In the genomic region with DNA sequence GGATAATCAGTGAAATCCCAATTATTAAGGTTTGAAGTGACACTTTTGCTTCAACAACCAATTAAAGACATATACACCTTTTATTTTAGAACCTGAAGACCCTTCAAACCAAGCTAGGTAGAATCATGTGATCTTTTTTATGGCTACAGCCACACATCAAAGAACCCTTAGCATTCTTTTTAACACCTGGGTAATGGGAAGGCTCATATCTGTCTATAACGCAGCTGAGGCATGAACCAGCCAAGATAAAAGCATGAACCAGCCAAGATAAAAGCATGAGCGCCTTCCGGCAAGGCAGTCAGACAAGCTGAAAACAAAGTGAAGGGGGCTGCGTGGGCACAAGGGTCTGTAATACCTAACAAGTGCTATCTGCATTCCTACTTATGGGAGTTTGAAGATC, we compare ENCODE assay signal across 28 mouse cellular contexts. TPM values are rescaled to one million over a fixed set of nuclear protein-coding genes. Genes with fewer than 3 reads are reported as not detected.
A peak's percentile ranks its signal among the peaks of the same experiment; 100 is the strongest.
DNase-seq lines count a peak whose midpoint lies in the region; ATAC-seq and TF ChIP-seq lines count a peak whose summit lies in the region.
"Had no signal": no experiment of that assay in that cellular context is flagged by ENCODE, and none has a peak within 500 bp of the region (broad histone marks: within the 10 kb centered on the region; RNA-seq: fewer than 3 reads in every experiment).

No protein-coding gene starts in this region.

- WGBS in liver, embryonic 14.5 days (ENCODE audit: insufficient replicate concordance), result 52% methylated on average over 4 of the region's 4 CpGs
- 65% methylated on average over 4 of the region's 4 CpGs for WGBS in liver, postnatal 0 days (ENCODE audit: insufficient replicate concordance)
- WGBS in hindbrain, postnatal 0 days, result 93% methylated on average over 4 of the region's 4 CpGs

- intact Hi-C loops in left cerebral cortex, postnatal 36 days (cut with DNase I), result no loop called here

- DNase-seq in heart, adult 11 months, result peak; percentile 71
- DNase-seq in heart, adult 9 months (ENCODE audit: low spot score in 2 of 2), result no peak
- DNase-seq in liver, embryonic 14.5 days (ENCODE audit: low read depth in 3 of 3, low spot score in 3 of 3), result no peak
- DNase-seq in liver, postnatal 0 days, result no peak
- no peak for DNase-seq in hindbrain, postnatal 0 days (ENCODE audit: low spot score)
- no peak for DNase-seq in left cerebral cortex, postnatal 36 days (ENCODE audit: low spot score in 2 of 2)
- DNase-seq: adrenal gland, adult 8-10 months; adrenal gland, postnatal 25 days; cerebellum, adult 18-20 months; cerebellum, adult 9-10 months; cerebellum, postnatal 25 days; gastrocnemius, postnatal 10 days; heart, adult 18-20 months; heart, postnatal 14 days; heart, postnatal 4 days had no signal

- no peak overlapping the region for H3K9ac ChIP-seq in liver, embryonic 14.5 days (replicated peaks)
- H3K9ac ChIP-seq in liver, postnatal 0 days (replicated peaks), result no peak overlapping the region
- H3K9ac ChIP-seq in hindbrain, postnatal 0 days (replicated peaks; ENCODE audit: low read length), result no peak overlapping the region
- H3K9ac ChIP-seq: embryonic facial prominence, embryonic 12.5 days; embryonic facial prominence, embryonic 15.5 days; forebrain, embryonic 12.5 days; forebrain, embryonic 15.5 days; heart, embryonic 13.5 days; hindbrain, embryonic 14.5 days had no signal

- H3K9me3 ChIP-seq in liver, embryonic 14.5 days (ENCODE audit: control insufficient read depth, low read length), result no peaks in the 10 kb centered on the region
- no peaks in the 10 kb centered on the region for H3K9me3 ChIP-seq in liver, postnatal 0 days (ENCODE audit: low read length)
- no peaks in the 10 kb centered on the region for H3K9me3 ChIP-seq in hindbrain, postnatal 0 days (ENCODE audit: low read length)
- H3K9me3 ChIP-seq: embryonic facial prominence, embryonic 12.5 days; embryonic facial prominence, embryonic 15.5 days; forebrain, embryonic 12.5 days; forebrain, embryonic 15.5 days; heart, embryonic 10.5 days; heart, embryonic 13.5 days had no signal

- H3K4me3 ChIP-seq in liver, embryonic 14.5 days (ENCODE audit: insufficient read depth in 1 of 2, low read depth in 2 of 2, low read length in 2 of 2), result no peak overlapping the region
- H3K4me3 ChIP-seq in liver, postnatal 0 days (ENCODE audit: low read depth, low read length), result no peak overlapping the region
- no peak overlapping the region for H3K4me3 ChIP-seq in hindbrain, postnatal 0 days (ENCODE audit: low read length)
- H3K4me3 ChIP-seq: embryonic facial prominence, embryonic 12.5 days; embryonic facial prominence, embryonic 15.5 days; erythroblast, embryonic 14.5 days; forebrain, embryonic 12.5 days; forebrain, embryonic 15.5 days; heart, embryonic 10.5 days; heart, embryonic 13.5 days had no signal

- TF ChIP-seq CTCF in liver, embryonic 14.5 days (IDR thresholded peaks at IDR 0.05; ENCODE audit: low read depth), result no peak
- no peak for TF ChIP-seq CTCF in liver, postnatal 0 days (IDR thresholded peaks at IDR 0.05; ENCODE audit: low read depth)
- no peak for TF ChIP-seq CTCF in hindbrain, postnatal 0 days (IDR thresholded peaks at IDR 0.05; ENCODE audit: low read depth)

- H3K4me2 ChIP-seq in liver, embryonic 14.5 days (ENCODE audit: low read depth), result no peak overlapping the region; the same call in 1 of the 2 replicates
- H3K4me2 ChIP-seq in liver, postnatal 0 days (ENCODE audit: low read depth, low read length), result no peak overlapping the region
- no peak overlapping the region for H3K4me2 ChIP-seq in hindbrain, postnatal 0 days (ENCODE audit: low read depth, low read length)
- H3K4me2 ChIP-seq: embryonic facial prominence, embryonic 12.5 days; embryonic facial prominence, embryonic 15.5 days; forebrain, embryonic 12.5 days; forebrain, embryonic 15.5 days; heart, embryonic 13.5 days; hindbrain, embryonic 14.5 days had no signal

- ATAC-seq in erythroblast, adult 5-6 weeks (replicated peaks; ENCODE audit: low FRiP score, poor library complexity, severe bottlenecking), result 0 out of 2 replicates have a peak, but pooled peaks have one; percentile 21
- ATAC-seq in liver, embryonic 14.5 days (ENCODE audit: insufficient read depth), result peak; percentile 53
- 0 out of 2 replicates have a peak, but pooled peaks have one; percentile 33 for ATAC-seq in liver, postnatal 0 days
- ATAC-seq in hindbrain, postnatal 0 days, result no peak
- ATAC-seq in activated CD4-positive, CD25-positive, alpha-beta regulatory T cell, adult 4 months, result no peak
- ATAC-seq: forebrain, embryonic 15.5 days had no signal

- no peaks in the 10 kb centered on the region for H3K4me1 ChIP-seq in liver, embryonic 14.5 days (replicated peaks; ENCODE audit: control insufficient read depth in 2 of 2, insufficient read depth in 2 of 2, low read length in 1 of 2)
- H3K4me1 ChIP-seq in liver, postnatal 0 days (ENCODE audit: insufficient read depth), result 0 out of 2 replicates have a peak, but pooled peaks cover 2% of the 10 kb centered on the region
- no peaks in the 10 kb centered on the region for H3K4me1 ChIP-seq in hindbrain, postnatal 0 days (ENCODE audit: insufficient read depth, low read length)
- H3K4me1 ChIP-seq: embryonic facial prominence, embryonic 12.5 days; embryonic facial prominence, embryonic 15.5 days; forebrain, embryonic 12.5 days; forebrain, embryonic 15.5 days; heart, embryonic 10.5 days; heart, embryonic 13.5 days had no signal

- peaks cover 83% of the 10 kb centered on the region for H3K36me3 ChIP-seq in liver, embryonic 14.5 days (replicated peaks; ENCODE audit: control insufficient read depth, insufficient read depth, low read depth)
- H3K36me3 ChIP-seq in liver, postnatal 0 days (replicated peaks; ENCODE audit: insufficient read depth, low read length), result peaks cover 87% of the 10 kb centered on the region
- peaks cover 75% of the 10 kb centered on the region for H3K36me3 ChIP-seq in hindbrain, postnatal 0 days (ENCODE audit: insufficient read depth, low read length)

- TF ChIP-seq EP300 in liver, embryonic 14.5 days (IDR thresholded peaks at IDR 0.05; ENCODE audit: low read depth), result peak; percentile 59
- TF ChIP-seq EP300 in liver, postnatal 0 days (IDR thresholded peaks at IDR 0.05; ENCODE audit: low read depth), result no peak; the same call in 1 of the 2 replicates

- no peaks in the 10 kb centered on the region for H3K27me3 ChIP-seq in liver, embryonic 14.5 days (ENCODE audit: control insufficient read depth, insufficient read depth, low read length)
- no peaks in the 10 kb centered on the region for H3K27me3 ChIP-seq in liver, postnatal 0 days (ENCODE audit: insufficient read depth, low read length)
- H3K27me3 ChIP-seq in hindbrain, postnatal 0 days (ENCODE audit: insufficient read depth, low read length), result no peaks in the 10 kb centered on the region
- H3K27me3 ChIP-seq: embryonic facial prominence, embryonic 12.5 days; embryonic facial prominence, embryonic 15.5 days; forebrain, embryonic 12.5 days; forebrain, embryonic 15.5 days; heart, embryonic 13.5 days had no signal

- peak overlapping the region; percentile 33; the same call in 1 of the 2 replicates for H3K27ac ChIP-seq in liver, embryonic 14.5 days
- no peak overlapping the region for H3K27ac ChIP-seq in liver, postnatal 0 days (ENCODE audit: low read depth)
- no peak overlapping the region for H3K27ac ChIP-seq in hindbrain, postnatal 0 days
- H3K27ac ChIP-seq: embryonic facial prominence, embryonic 12.5 days; embryonic facial prominence, embryonic 15.5 days; forebrain, embryonic 12.5 days; forebrain, embryonic 15.5 days; heart, embryonic 10.5 days; heart, embryonic 13.5 days; hindbrain, embryonic 14.5 days had no signal

RNA-seq across cellular contexts. Expression of gene Dido1, which starts 25.8 kb away (rescaled TPM):
- 25.2 and 25.3 TPM in 2 replicates for total RNA-seq in erythroblast, adult 5-6 weeks (2015; ENCODE audit: low replicate concordance)
- total RNA-seq in erythroblast, adult 5-6 weeks (2017; ENCODE audit: low replicate concordance), result 45.2 and 57.2 TPM in 2 replicates
- polyA plus RNA-seq in liver, embryonic 14.5 days (2012; rRNA removed), result 9.1 and 12.2 TPM in 2 replicates
- polyA plus RNA-seq in liver, embryonic 14.5 days (2014; fragmentation: Nextera tagmentation; extraction: Ambion mirVana), result 10.4 and 12.2 TPM in 2 replicates
- 6.5 and 8.7 TPM in 2 replicates for polyA plus RNA-seq in liver, postnatal 0 days (2015; fragmentation: Nextera tagmentation; extraction: Ambion mirVana)
- total RNA-seq in hindbrain, postnatal 0 days (2014; rRNA removed), result 35.7 and 36.3 TPM in 2 replicates
- polyA plus RNA-seq in hindbrain, postnatal 0 days (2015; fragmentation: Nextera tagmentation; extraction: Ambion mirVana), result 21.7 and 22.8 TPM in 2 replicates
- polyA plus RNA-seq in activated CD4-positive, CD25-positive, alpha-beta regulatory T cell, adult 4 months (2017; shearing (Covaris generic)), result 10 to 100 TPM; 35.0 to 46.9 TPM
- total RNA-seq in left cerebral cortex, postnatal 36 days (2021), result 10 to 100 TPM; 51.2 to 62.8 TPM

RNA-seq across cellular contexts. Expression of gene Gid8, which starts 25.9 kb away (rescaled TPM):
- 49.8 and 77.7 TPM in 2 replicates for total RNA-seq in erythroblast, adult 5-6 weeks (2015; ENCODE audit: low replicate concordance)
- 113 and 114 TPM in 2 replicates for total RNA-seq in erythroblast, adult 5-6 weeks (2017; ENCODE audit: low replicate concordance)
- 62.6 and 87.4 TPM in 2 replicates for polyA plus RNA-seq in liver, embryonic 14.5 days (2012; rRNA removed)
- polyA plus RNA-seq in liver, embryonic 14.5 days (2014; fragmentation: Nextera tagmentation; extraction: Ambion mirVana), result 121 and 127 TPM in 2 replicates
- polyA plus RNA-seq in liver, postnatal 0 days (2015; fragmentation: Nextera tagmentation; extraction: Ambion mirVana), result 68.2 and 71.3 TPM in 2 replicates
- 43.2 and 51.1 TPM in 2 replicates for total RNA-seq in hindbrain, postnatal 0 days (2014; rRNA removed)
- polyA plus RNA-seq in hindbrain, postnatal 0 days (2015; fragmentation: Nextera tagmentation; extraction: Ambion mirVana), result 45.5 TPM in 2 replicates
- 10 to 100 TPM; 22.3 to 24.5 TPM for polyA plus RNA-seq in activated CD4-positive, CD25-positive, alpha-beta regulatory T cell, adult 4 months (2017; shearing (Covaris generic))
- total RNA-seq in left cerebral cortex, postnatal 36 days (2021), result 10 to 100 TPM; 63.1 to 63.3 TPM

RNA-seq across cellular contexts. Expression of gene Slc17a9, which starts 41.0 kb away (rescaled TPM):
- total RNA-seq in erythroblast, adult 5-6 weeks (2015; ENCODE audit: low replicate concordance), result 10.6 and 16.1 TPM in 2 replicates
- total RNA-seq in erythroblast, adult 5-6 weeks (2017; ENCODE audit: low replicate concordance), result 1.5 and 3.1 TPM in 2 replicates
- 7.7 and 10.5 TPM in 2 replicates for polyA plus RNA-seq in liver, embryonic 14.5 days (2012; rRNA removed)
- 5.6 and 6.8 TPM in 2 replicates for polyA plus RNA-seq in liver, embryonic 14.5 days (2014; fragmentation: Nextera tagmentation; extraction: Ambion mirVana)
- 5.2 and 6.0 TPM in 2 replicates for polyA plus RNA-seq in liver, postnatal 0 days (2015; fragmentation: Nextera tagmentation; extraction: Ambion mirVana)
- 0.32 and 0.68 TPM in 2 replicates for total RNA-seq in hindbrain, postnatal 0 days (2014; rRNA removed)
- polyA plus RNA-seq in hindbrain, postnatal 0 days (2015; fragmentation: Nextera tagmentation; extraction: Ambion mirVana), result 0.29 and 0.52 TPM in 2 replicates
- polyA plus RNA-seq in activated CD4-positive, CD25-positive, alpha-beta regulatory T cell, adult 4 months (2017; shearing (Covaris generic)), result 10 to 100 TPM; 68.7 to 77.6 TPM
- total RNA-seq in left cerebral cortex, postnatal 36 days (2021), result under 1 TPM; 0.27 to 0.39 TPM
- total RNA-seq: gastrocnemius, adult 18-20 months had no signal

RNA-seq across cellular contexts. Expression of gene Tcfl5, which starts 41.5 kb away (rescaled TPM):
- total RNA-seq in erythroblast, adult 5-6 weeks (2015; ENCODE audit: low replicate concordance), result not detected in 2 replicates
- total RNA-seq in erythroblast, adult 5-6 weeks (2017; ENCODE audit: low replicate concordance), result not detected in 2 replicates
- 0.16 and 0.23 TPM in 2 replicates for polyA plus RNA-seq in liver, embryonic 14.5 days (2012; rRNA removed)
- not detected in 2 replicates for polyA plus RNA-seq in liver, embryonic 14.5 days (2014; fragmentation: Nextera tagmentation; extraction: Ambion mirVana)
- polyA plus RNA-seq in liver, postnatal 0 days (2015; fragmentation: Nextera tagmentation; extraction: Ambion mirVana), result not detected in 2 replicates
- total RNA-seq in hindbrain, postnatal 0 days (2014; rRNA removed), result 5.8 and 7.2 TPM in 2 replicates
- 0.91 and 1.0 TPM in 2 replicates for polyA plus RNA-seq in hindbrain, postnatal 0 days (2015; fragmentation: Nextera tagmentation; extraction: Ambion mirVana)
- polyA plus RNA-seq in activated CD4-positive, CD25-positive, alpha-beta regulatory T cell, adult 4 months (2017; shearing (Covaris generic)), result not detected
- 1 to 10 TPM in 1 of 2 experiments, under 1 TPM in 1; 0.81 to 1.0 TPM for total RNA-seq in left cerebral cortex, postnatal 36 days (2021)
- total RNA-seq: adrenal gland, adult 8-10 months; adrenal gland, postnatal 25 days; common myeloid progenitor, adult 5-6 weeks; gastrocnemius, adult 18-20 months; heart, adult 18-20 months had no signal
- polyA plus RNA-seq: erythroblast, embryonic 14.5 days; heart, embryonic 13.5 days; heart, embryonic 16.5 days had no signal

Comparison
In these comparisons a context has a peak if more than half of its experiments do, and no peak if none do; other contexts are left out.
1. ATAC-seq: peak in erythroblast, adult 5-6 weeks (single experiment), liver, embryonic 14.5 days (single experiment) and liver, postnatal 0 days (single experiment); none in hindbrain, postnatal 0 days (single experiment) and activated CD4-positive, CD25-positive, alpha-beta regulatory T cell, adult 4 months (single experiment).